Mouse (Mus musculus): ENCODE data around the gene Flt4.
"Not testable (repeated sequence)": the region's sequence is repeated elsewhere in the genome, so short reads cannot be mapped to it uniquely, and the experiment has no call there.

Gene Flt4

GRCm38 (mm10) chr11:49608938-49609867 lies at the start of gene Flt4:
TSS of gene Flt4 (plus strand) at chr11:49609263.
- DNase-seq (ENCODE audit: extremely low spot score, low read depth, low spot score) = not testable (repeated sequence)

- not testable (repeated sequence) for DNase-seq (ENCODE audit: extremely low spot score, low read depth, low spot score)
These were observed 34.0 kb upstream of the Flt4 start for GRCm38 (mm10) chr11:49575054-49575453.

GRCm38 (mm10) chr11:49580452-49580851 lies 28.6 kb upstream of the Flt4 start:
- not testable (repeated sequence) for DNase-seq (ENCODE audit: extremely low spot score, low read depth, low spot score)

GRCm38 (mm10) chr11:49590213-49590612 lies 18.9 kb upstream of the Flt4 start:
- DNase-seq (ENCODE audit: extremely low spot score, low read depth, low spot score) = no peak

- DNase-seq (ENCODE audit: extremely low spot score, low read depth, low spot score) = not testable (repeated sequence)
These were observed 11.9 kb upstream of the Flt4 start for GRCm38 (mm10) chr11:49597149-49597548.

GRCm38 (mm10) chr11:49608306-49608705 lies 757 bp upstream of the Flt4 start:
- DNase-seq (ENCODE audit: extremely low spot score, low read depth, low spot score) = not testable (repeated sequence)

GRCm38 (mm10) chr11:49609868-49610824 lies 1.1 kb downstream of the Flt4 start:
- not testable (repeated sequence) for DNase-seq (ENCODE audit: extremely low spot score, low read depth, low spot score)

GRCm38 (mm10) chr11:49611349-49611748 lies 2.3 kb downstream of the Flt4 start:
- not testable (repeated sequence) for DNase-seq (ENCODE audit: extremely low spot score, low read depth, low spot score)

GRCm38 (mm10) chr11:49612154-49612553 lies 3.1 kb downstream of the Flt4 start:
- no peak for DNase-seq (ENCODE audit: extremely low spot score, low read depth, low spot score)

- DNase-seq (ENCODE audit: extremely low spot score, low read depth, low spot score) = no peak
These were observed 4.3 kb downstream of the Flt4 start for GRCm38 (mm10) chr11:49613349-49613748.

- DNase-seq (ENCODE audit: extremely low spot score, low read depth, low spot score) = no peak
These were observed 7.0 kb downstream of the Flt4 start for GRCm38 (mm10) chr11:49615856-49616725.

GRCm38 (mm10) chr11:49618476-49618875 lies 9.4 kb downstream of the Flt4 start:
- DNase-seq (ENCODE audit: extremely low spot score, low read depth, low spot score) = no peak

- no peak for DNase-seq (ENCODE audit: extremely low spot score, low read depth, low spot score)
These were observed 12.9 kb downstream of the Flt4 start for GRCm38 (mm10) chr11:49621953-49622352.

GRCm38 (mm10) chr11:49624156-49624555 lies 15.1 kb downstream of the Flt4 start:
- DNase-seq (ENCODE audit: extremely low spot score, low read depth, low spot score) = no peak

- DNase-seq (ENCODE audit: extremely low spot score, low read depth, low spot score) = no peak
These were observed 16.8 kb downstream of the Flt4 start for GRCm38 (mm10) chr11:49625863-49626262.

GRCm38 (mm10) chr11:49626748-49627147 lies 17.7 kb downstream of the Flt4 start:
- DNase-seq (ENCODE audit: extremely low spot score, low read depth, low spot score) = no peak

GRCm38 (mm10) chr11:49631154-49631553 lies 22.1 kb downstream of the Flt4 start:
- no peak for DNase-seq (ENCODE audit: extremely low spot score, low read depth, low spot score)

GRCm38 (mm10) chr11:49632256-49632655 lies 23.2 kb downstream of the Flt4 start:
- no peak for DNase-seq (ENCODE audit: extremely low spot score, low read depth, low spot score)

GRCm38 (mm10) chr11:49634101-49634500 lies 25.0 kb downstream of the Flt4 start:
- DNase-seq (ENCODE audit: extremely low spot score, low read depth, low spot score) = no peak

GRCm38 (mm10) chr11:49635671-49636070 lies 26.6 kb downstream of the Flt4 start:
- no peak for DNase-seq (ENCODE audit: extremely low spot score, low read depth, low spot score)

Measured in hindlimb bud, embryonic 11.5 days (tissue).